In the genomic region with DNA sequence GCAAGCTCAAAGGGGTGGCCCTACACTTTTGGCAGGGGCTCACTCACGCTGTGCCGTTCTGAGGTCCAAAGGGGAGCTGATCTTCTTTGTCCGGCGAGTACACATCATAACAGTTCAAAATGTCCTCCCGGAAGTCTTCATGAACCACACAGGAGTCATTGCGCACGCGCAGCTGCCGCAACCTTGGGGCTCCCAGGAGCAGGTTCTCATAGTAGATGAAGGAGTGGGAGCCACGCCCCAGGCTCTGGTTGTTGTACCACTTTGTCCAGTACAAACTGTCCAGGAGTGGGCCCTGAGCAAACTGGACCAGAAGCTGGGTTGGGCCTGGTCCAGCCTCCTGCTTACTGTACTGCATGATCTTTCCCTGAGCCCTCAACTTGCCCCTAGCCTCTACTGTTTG, we compare ENCODE assay signal across 36 mouse cellular contexts. TPM values are rescaled to one million over a fixed set of nuclear protein-coding genes. Genes with fewer than 3 reads are reported as not detected.
"Had no signal": no experiment of that assay in that cellular context is flagged by ENCODE, and none has a peak within 500 bp of the region (broad histone marks: within the 10 kb centered on the region; RNA-seq: fewer than 3 reads in every experiment).

No protein-coding gene starts in this region.

- H3K4me2 ChIP-seq: heart, embryonic 12.5 days; hindbrain, embryonic 12.5 days; hindbrain, embryonic 15.5 days; kidney, embryonic 15.5 days; limb, embryonic 13.5 days; limb, embryonic 15.5 days; liver, embryonic 12.5 days had no signal

- H3K9ac ChIP-seq: heart, embryonic 12.5 days; hindbrain, embryonic 12.5 days; hindbrain, embryonic 15.5 days; kidney, embryonic 15.5 days; limb, embryonic 13.5 days; limb, embryonic 15.5 days; liver, embryonic 12.5 days; liver, embryonic 14.5 days had no signal

- H3K4me1 ChIP-seq: heart, embryonic 12.5 days; hindbrain, embryonic 10.5 days; hindbrain, embryonic 12.5 days; hindbrain, embryonic 15.5 days; kidney, embryonic 15.5 days; limb, embryonic 13.5 days; limb, embryonic 15.5 days; liver, embryonic 12.5 days had no signal

- H3K4me3 ChIP-seq: gastrocnemius, adult 2 months; heart, embryonic 12.5 days; hindbrain, embryonic 10.5 days; hindbrain, embryonic 12.5 days; hindbrain, embryonic 15.5 days; kidney, embryonic 15.5 days; limb, embryonic 13.5 days; limb, embryonic 15.5 days; liver, embryonic 12.5 days had no signal

- H3K9me3 ChIP-seq: heart, embryonic 12.5 days; hindbrain, embryonic 10.5 days; hindbrain, embryonic 12.5 days; hindbrain, embryonic 15.5 days; kidney, embryonic 15.5 days; limb, embryonic 13.5 days; limb, embryonic 15.5 days; liver, embryonic 12.5 days had no signal

- H3K27ac ChIP-seq: gastrocnemius, adult 2 months; hindbrain, embryonic 10.5 days; hindbrain, embryonic 12.5 days; hindbrain, embryonic 15.5 days; hindbrain, postnatal 0 days; kidney, embryonic 15.5 days; kidney, postnatal 0 days; limb, embryonic 13.5 days; limb, embryonic 15.5 days; liver, embryonic 12.5 days; liver, embryonic 14.5 days had no signal

- H3K36me3 ChIP-seq: heart, embryonic 12.5 days; hindbrain, embryonic 10.5 days; hindbrain, embryonic 12.5 days; hindbrain, embryonic 15.5 days; kidney, embryonic 15.5 days; limb, embryonic 13.5 days; limb, embryonic 15.5 days; liver, embryonic 12.5 days had no signal

- DNase-seq: gastrocnemius, adult 2 months; gastrocnemius, postnatal 10 days; gastrocnemius, postnatal 25 days; heart, postnatal 10 days; heart, postnatal 4 days; kidney, adult 11 months; kidney, adult 2 months; kidney, adult 9 months; kidney, postnatal 14 days; kidney, postnatal 36 days; layer of hippocampus, adult 9-11 months; layer of hippocampus, postnatal 36 days; left cerebral cortex, postnatal 4 days had no signal

- ATAC-seq: hindbrain, postnatal 0 days; intestine, embryonic 16.5 days; liver, embryonic 12.5 days had no signal

RNA-seq across cellular contexts. Expression of a gene that starts 35.2 kb away (rescaled TPM):
- total RNA-seq: gastrocnemius, adult 2 months; gastrocnemius, postnatal 10 days; gastrocnemius, postnatal 25 days; gastrocnemius, postnatal 4 days; granulocyte monocyte progenitor cell, adult 5-6 weeks; heart, adult 8-10 months; heart, postnatal 10 days; heart, postnatal 25 days; heart, postnatal 4 days; layer of hippocampus, postnatal 14 days; left cerebral cortex, postnatal 10 days; left cerebral cortex, postnatal 4 days; liver, adult 2 months had no signal
- polyA plus RNA-seq: heart, embryonic 12.5 days; heart, embryonic 14.5 days; heart, embryonic 16.5 days; intestine, embryonic 16.5 days; limb, embryonic 11.5 days; limb, embryonic 13.5 days; limb, embryonic 15.5 days; liver, adult 2 months; liver, embryonic 12.5 days; liver, embryonic 14.5 days had no signal

RNA-seq across cellular contexts. Expression of a gene that starts 46.1 kb away (rescaled TPM):
- total RNA-seq: gastrocnemius, adult 2 months; gastrocnemius, postnatal 10 days; gastrocnemius, postnatal 25 days; gastrocnemius, postnatal 4 days; granulocyte monocyte progenitor cell, adult 5-6 weeks; heart, postnatal 25 days; heart, postnatal 4 days; liver, adult 2 months had no signal
- polyA plus RNA-seq: heart, embryonic 12.5 days; large intestine, adult 2 months; limb, embryonic 13.5 days; liver, embryonic 12.5 days; liver, embryonic 14.5 days had no signal
